Mouse (Mus musculus): ENCODE results near the gene Cyp2j7. TPM values are rescaled to one million over a fixed set of nuclear protein-coding genes. Genes with fewer than 3 reads are reported as not detected.
"Not testable (repeated sequence)": the region's sequence is repeated elsewhere in the genome, so short reads cannot be mapped to it uniquely, and the experiment has no call there.

Gene Cyp2j7
- polyA plus RNA-seq (2015; fragmentation: Nextera tagmentation; extraction: Ambion mirVana): not detected in 2 replicates

- WGBS: 88% methylated on average over 3 of the region's 3 CpGs
- no peak within 1 kb of the TSS for H3K4me2 ChIP-seq
- no peak for ATAC-seq (ENCODE audit: low FRiP score)
Observed at GRCm38 (mm10) chr4:96236559-96236958, at the start of gene Cyp2j7. TSS of gene Cyp2j7 (minus strand) at chr4:96236659.

DNA sequence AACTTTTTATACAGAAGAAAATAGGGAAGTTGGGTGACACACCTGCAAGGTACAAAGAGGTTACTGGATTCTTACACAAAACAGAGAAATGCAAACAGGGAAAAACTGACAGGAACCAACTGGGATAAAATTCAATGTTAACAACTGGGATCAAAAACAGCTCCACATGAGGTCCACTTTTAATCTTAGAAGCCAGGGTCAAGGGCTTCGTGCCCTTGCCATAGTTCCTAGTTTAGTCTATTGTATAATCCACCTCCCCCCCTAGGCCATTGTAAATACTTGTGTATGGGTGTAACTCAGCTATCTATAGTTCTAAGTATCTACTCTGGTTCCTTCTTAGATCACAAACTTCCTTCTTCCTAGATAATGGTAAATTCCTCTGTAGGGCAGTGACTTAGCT is 40.4 kb upstream of the Cyp2j7 start:
- H3K27me3 ChIP-seq (replicated peaks); H3K4me3 ChIP-seq (replicated peaks); H3K9me3 ChIP-seq (replicated peaks); H3K4me2 ChIP-seq; H3K27ac ChIP-seq (replicated peaks); H3K4me1 ChIP-seq; H3K9ac ChIP-seq (replicated peaks); ATAC-seq (ENCODE audit: low FRiP score); H3K36me3 ChIP-seq: not testable (repeated sequence)
- 80% methylated on average over 1 of the region's 1 CpGs for WGBS

More at GRCm38 (mm10) chr4:96236559-96236958, at the start of gene Cyp2j7:
- Histone ChIP-seq H3K4me1 (no peaks in the 10 kb centered on the region), H3K9me3 (replicated peaks) (no peaks in the 10 kb centered on the region), H3K36me3 (no peaks in the 10 kb centered on the region), H3K4me3 (replicated peaks) (no peak within 1 kb of the TSS), H3K27me3 (replicated peaks) (no peaks in the 10 kb centered on the region), H3K9ac (replicated peaks) (no peak within 1 kb of the TSS), H3K27ac (replicated peaks) (no peak within 1 kb of the TSS)

- H3K9ac ChIP-seq (replicated peaks): no peak overlapping the region
- ATAC-seq (ENCODE audit: low FRiP score): peak; percentile 82
Observed at GRCm38 (mm10) chr4:96273907-96274306, 37.4 kb upstream of the Cyp2j7 start.

DNA sequence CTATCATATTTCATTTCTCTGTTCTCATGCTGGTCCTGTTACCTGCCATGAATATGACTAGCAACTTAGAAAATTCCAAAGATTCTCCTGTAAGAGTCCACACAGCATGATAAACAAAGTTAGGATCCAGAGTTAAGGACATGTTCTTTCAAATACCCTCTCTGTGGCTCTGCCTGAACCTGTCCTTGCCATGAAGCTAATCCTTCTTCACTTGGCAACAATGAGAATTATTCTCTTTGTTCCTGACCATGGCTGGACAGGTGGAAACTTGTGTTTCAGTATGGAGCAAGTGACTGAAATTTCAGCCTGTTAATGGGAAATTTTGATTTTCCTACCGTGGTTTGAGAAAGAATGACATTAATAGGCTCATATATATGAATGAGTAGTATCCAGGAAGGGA is 39.8 kb downstream of the Cyp2j7 start:
- no peak overlapping the region for H3K4me3 ChIP-seq (replicated peaks)
- ATAC-seq (ENCODE audit: low FRiP score): no peak
- no peak overlapping the region for H3K9ac ChIP-seq (replicated peaks)
- no peaks in the 10 kb centered on the region for H3K36me3 ChIP-seq
- H3K4me2 ChIP-seq: no peak overlapping the region
- H3K9me3 ChIP-seq (replicated peaks): no peaks in the 10 kb centered on the region
- no peak overlapping the region for H3K27ac ChIP-seq (replicated peaks)
- 74% methylated on average over 1 of the region's 1 CpGs for WGBS
- H3K27me3 ChIP-seq (replicated peaks): no peaks in the 10 kb centered on the region
- no peaks in the 10 kb centered on the region for H3K4me1 ChIP-seq

More at GRCm38 (mm10) chr4:96273907-96274306, 37.4 kb upstream of the Cyp2j7 start:
- Histone ChIP-seq H3K4me2 (no peak overlapping the region), H3K9me3 (replicated peaks) (no peaks in the 10 kb centered on the region), H3K4me3 (replicated peaks) (no peak overlapping the region), H3K27ac (replicated peaks) (no peak overlapping the region), H3K4me1 (no peaks in the 10 kb centered on the region), H3K27me3 (replicated peaks) (no peaks in the 10 kb centered on the region), H3K36me3 (no peaks in the 10 kb centered on the region)

GRCm38 (mm10) chr4:96189321-96189720 is 47.1 kb downstream of the Cyp2j7 start:
- H3K4me3 ChIP-seq (replicated peaks); H3K4me2 ChIP-seq; H3K36me3 ChIP-seq; H3K9ac ChIP-seq (replicated peaks); H3K4me1 ChIP-seq; H3K27ac ChIP-seq (replicated peaks); H3K9me3 ChIP-seq (replicated peaks); ATAC-seq (ENCODE audit: low FRiP score); H3K27me3 ChIP-seq (replicated peaks): not testable (repeated sequence)
- WGBS: 93% methylated on average over 5 of the region's 5 CpGs

- 90% methylated on average over 2 of the region's 2 CpGs for WGBS
- H3K4me3 ChIP-seq (replicated peaks); H3K4me1 ChIP-seq; H3K36me3 ChIP-seq; H3K9me3 ChIP-seq (replicated peaks); H3K27me3 ChIP-seq (replicated peaks); H3K4me2 ChIP-seq; H3K27ac ChIP-seq (replicated peaks); ATAC-seq (ENCODE audit: low FRiP score); H3K9ac ChIP-seq (replicated peaks): not testable (repeated sequence)
Observed at GRCm38 (mm10) chr4:96188671-96189070, 47.8 kb downstream of the Cyp2j7 start.

DNA sequence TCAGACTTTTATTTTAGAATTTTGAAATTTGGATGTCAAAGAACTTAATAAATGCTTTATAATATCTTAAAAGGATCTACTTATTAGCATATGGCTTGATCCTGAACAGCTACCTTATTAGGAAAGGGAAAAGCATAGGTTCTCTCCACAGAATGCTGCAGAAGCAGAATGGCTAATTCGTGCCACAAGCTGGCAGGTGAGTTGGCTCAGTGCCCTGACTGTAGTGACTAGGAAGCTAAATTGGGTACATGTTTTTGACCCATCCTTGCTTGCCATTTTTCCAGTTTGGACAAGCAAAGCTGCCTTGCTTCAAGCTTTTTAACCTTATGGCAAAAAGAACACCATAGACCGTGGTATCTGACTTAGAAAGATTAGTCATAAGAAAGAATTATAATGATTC is 48.3 kb downstream of the Cyp2j7 start:
- not testable (repeated sequence) for H3K9me3 ChIP-seq (replicated peaks); H3K4me1 ChIP-seq; ATAC-seq (ENCODE audit: low FRiP score); H3K9ac ChIP-seq (replicated peaks); H3K36me3 ChIP-seq; H3K4me2 ChIP-seq; H3K4me3 ChIP-seq (replicated peaks); H3K27ac ChIP-seq (replicated peaks); H3K27me3 ChIP-seq (replicated peaks)
- WGBS: 89% methylated on average over 2 of the region's 2 CpGs

DNA sequence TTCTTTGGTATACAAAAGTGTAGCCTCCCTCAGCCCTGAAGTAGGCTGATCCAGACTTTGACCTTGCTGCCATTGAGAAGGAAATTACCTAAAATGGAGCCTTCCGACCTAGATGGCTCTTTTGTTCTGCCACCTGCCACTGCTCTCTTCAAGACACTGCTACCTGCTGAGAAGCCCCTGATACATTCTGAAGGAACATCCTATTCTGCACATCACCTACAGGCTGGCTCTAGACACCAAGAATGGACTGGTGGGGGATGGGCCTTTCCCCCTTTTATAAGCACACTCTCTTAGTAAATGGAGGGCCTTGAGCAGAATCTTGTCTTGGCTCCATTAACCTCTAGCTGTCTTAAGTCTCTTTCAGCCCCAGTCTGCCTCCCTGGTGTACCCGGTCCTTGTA is 51.7 kb downstream of the Cyp2j7 start:
- H3K27ac ChIP-seq (replicated peaks); H3K9me3 ChIP-seq (replicated peaks); H3K4me2 ChIP-seq; H3K4me1 ChIP-seq; H3K27me3 ChIP-seq (replicated peaks); ATAC-seq (ENCODE audit: low FRiP score); H3K36me3 ChIP-seq; H3K9ac ChIP-seq (replicated peaks); H3K4me3 ChIP-seq (replicated peaks): not testable (repeated sequence)
- WGBS: 88% methylated on average over 2 of the region's 2 CpGs

DNA sequence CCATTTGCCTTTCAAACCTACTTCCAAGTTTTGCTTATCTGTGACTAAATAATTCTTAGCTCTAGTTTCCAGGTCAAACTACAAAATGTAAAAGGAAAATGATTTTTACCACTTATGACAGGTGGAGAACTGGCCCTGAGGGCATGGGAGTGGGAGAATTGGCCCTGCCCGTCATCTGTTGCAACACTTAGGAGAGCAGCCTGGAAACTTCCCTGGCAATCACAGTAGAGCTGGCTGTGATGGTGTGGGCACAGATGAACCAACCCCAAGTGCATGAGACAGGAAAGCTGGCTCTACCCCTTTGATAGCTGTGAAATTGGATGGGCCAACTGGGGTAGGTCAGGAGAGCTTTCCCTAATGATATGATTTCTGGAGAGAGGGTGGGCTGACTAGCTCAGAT is 73.6 kb downstream of the Cyp2j7 start:
- no peak overlapping the region for H3K4me3 ChIP-seq (replicated peaks)
- H3K9ac ChIP-seq (replicated peaks): no peak overlapping the region
- no peaks in the 10 kb centered on the region for H3K27me3 ChIP-seq (replicated peaks)
- WGBS: 86% methylated on average over 1 of the region's 1 CpGs
- H3K9me3 ChIP-seq (replicated peaks): no peaks in the 10 kb centered on the region
- ATAC-seq (ENCODE audit: low FRiP score): no peak
- no peak overlapping the region for H3K27ac ChIP-seq (replicated peaks)
- no peaks in the 10 kb centered on the region for H3K4me1 ChIP-seq
- H3K36me3 ChIP-seq: no peaks in the 10 kb centered on the region
- no peak overlapping the region for H3K4me2 ChIP-seq

DNA sequence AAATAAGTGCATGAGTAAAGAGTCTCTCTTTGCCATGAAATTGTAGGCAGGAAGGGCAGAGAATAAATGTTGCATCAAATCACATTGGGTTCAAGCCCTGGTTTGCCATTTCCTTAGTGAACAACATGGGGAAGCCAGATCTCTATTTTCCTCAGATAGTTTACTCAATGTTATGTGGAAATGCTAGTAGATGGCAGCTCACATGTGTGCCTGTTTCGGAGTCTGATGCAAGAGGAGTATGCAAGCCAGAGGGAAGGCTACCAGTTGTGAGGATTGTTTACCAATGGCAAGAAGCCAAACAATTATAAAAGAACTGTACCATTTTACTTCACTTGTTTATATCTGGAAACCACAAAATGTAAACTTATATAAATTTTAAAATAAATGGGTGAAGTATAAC is 74.9 kb downstream of the Cyp2j7 start:
- H3K27ac ChIP-seq (replicated peaks): no peak overlapping the region
- 85% methylated on average over 1 of the region's 1 CpGs for WGBS
- no peak overlapping the region for H3K9ac ChIP-seq (replicated peaks)
- no peaks in the 10 kb centered on the region for H3K36me3 ChIP-seq
- no peak for ATAC-seq (ENCODE audit: low FRiP score)
- H3K4me1 ChIP-seq: no peaks in the 10 kb centered on the region
- no peak overlapping the region for H3K4me3 ChIP-seq (replicated peaks)
- H3K27me3 ChIP-seq (replicated peaks): no peaks in the 10 kb centered on the region
- no peaks in the 10 kb centered on the region for H3K9me3 ChIP-seq (replicated peaks)
- no peak overlapping the region for H3K4me2 ChIP-seq

Other genes starting within 250 kb of the Cyp2j7 start
- gene Cyp2j13, start 159.1 kb downstream of the Cyp2j7 start, polyA plus RNA-seq (2015; fragmentation: Nextera tagmentation; extraction: Ambion mirVana): 0.10 TPM in 1 of 2 replicates, not detected in the other
- gene Cyp2j12, start 95.5 kb downstream of the Cyp2j7 start, polyA plus RNA-seq (2015; fragmentation: Nextera tagmentation; extraction: Ambion mirVana): not detected in 2 replicates
- not detected in 2 replicates for gene Cyp2j11, start 112.0 kb upstream of the Cyp2j7 start, polyA plus RNA-seq (2015; fragmentation: Nextera tagmentation; extraction: Ambion mirVana)

Measured in neural tube, embryonic 15.5 days (tissue).